Mouse (Mus musculus) liver, postnatal 0 days (tissue): Measurements from ENCODE around the gene Cntn1.

Source experiments
- CTCF ChIP-seq: sonication (generic); IDR thresholded peaks from 2 replicates; pipeline ENCODE4 v1.5.1; 2016; ENCODE audit warnings: antibody characterized with exemption, low read depth
- EP300 ChIP-seq: IDR thresholded peaks from 2 replicates; pipeline ENCODE4 v1.6.1; 2016; ENCODE audit warnings: antibody characterized with exemption, low read depth, mild to moderate bottlenecking

DNA sequence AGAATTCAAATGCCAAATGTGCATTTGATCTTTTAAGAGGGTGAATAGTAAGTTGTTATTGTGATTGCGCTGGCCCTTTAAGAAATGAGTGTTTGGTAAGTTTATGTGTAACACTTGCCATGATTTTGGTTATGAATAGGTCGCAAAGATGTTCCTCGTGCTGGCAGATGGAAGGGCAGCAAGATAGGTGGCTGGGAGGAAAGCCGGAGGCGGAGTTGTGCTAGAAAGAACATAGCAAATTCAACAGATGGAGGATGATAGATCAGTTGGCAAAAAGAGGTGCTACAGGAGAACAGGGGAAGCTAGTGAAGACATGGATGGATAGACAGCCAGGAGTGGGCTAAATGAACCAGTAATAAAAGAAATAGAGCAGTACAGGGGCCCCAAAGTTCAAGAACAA is 115.3 kb downstream of the Cntn1 start:
- TF ChIP-seq CTCF = no peak
- TF ChIP-seq EP300 = no peak
